In genomic region chr2:167417694-167418093, GRCm38 (mm10) we compare ENCODE assay signal across 7 mouse cellular contexts. TPM values are rescaled to one million over a fixed set of nuclear protein-coding genes. Genes with fewer than 3 reads are reported as not detected.
A peak's percentile ranks its signal among the peaks of the same experiment; 100 is the strongest.
DNase-seq lines count a peak whose midpoint lies in the region; ATAC-seq and TF ChIP-seq lines count a peak whose summit lies in the region.

No protein-coding gene starts in this region.

- DNase-seq in neural tube, embryonic 10.5 days (ENCODE audit: extremely low spot score, low spot score): peak; percentile 59
- DNase-seq in adrenal gland, postnatal 14 days: peak; percentile 87
- DNase-seq in kidney, postnatal 25 days: peak; percentile 81 to 90
- DNase-seq in lung, postnatal 36 days: peak; percentile 89
- DNase-seq in spleen, postnatal 4 days (ENCODE audit: low spot score in 2 of 2): peak; percentile 67 to 89

- no peak overlapping the region for H3K4me2 ChIP-seq in neural tube, embryonic 15.5 days

- H3K27me3 ChIP-seq in neural tube, embryonic 15.5 days (replicated peaks): no peaks in the 10 kb centered on the region

- H3K4me3 ChIP-seq in neural tube, embryonic 15.5 days (replicated peaks): no peak overlapping the region
- no peak overlapping the region for H3K4me3 ChIP-seq in embryonic fibroblast, embryonic 13.5 days (ENCODE audit: insufficient read depth, low read length)

- TF ChIP-seq CTCF in embryonic fibroblast, embryonic 13.5 days (IDR thresholded peaks at IDR 0.05; ENCODE audit: borderline replicate concordance, insufficient read depth, low read length): peak; percentile 60; the same call in 1 of the 2 replicates

- H3K9ac ChIP-seq in neural tube, embryonic 15.5 days (replicated peaks): no peak overlapping the region

- H3K36me3 ChIP-seq in neural tube, embryonic 15.5 days: no peaks in the 10 kb centered on the region

- TF ChIP-seq POLR2A in embryonic fibroblast, embryonic 13.5 days (IDR thresholded peaks at IDR 0.05; ENCODE audit: low read depth, low read length): no peak

- no peak overlapping the region for H3K27ac ChIP-seq in neural tube, embryonic 15.5 days (replicated peaks)
- H3K27ac ChIP-seq in embryonic fibroblast, embryonic 13.5 days (ENCODE audit: insufficient read depth, low read length): no peak overlapping the region

- peaks cover 15% of the 10 kb centered on the region for H3K4me1 ChIP-seq in neural tube, embryonic 15.5 days
- peaks cover 4% of the 10 kb centered on the region for H3K4me1 ChIP-seq in embryonic fibroblast, embryonic 13.5 days (ENCODE audit: control insufficient read depth, insufficient read depth, low read length)

- WGBS in neural tube, embryonic 15.5 days: 43% methylated on average over 4 of the region's 4 CpGs

- ATAC-seq in neural tube, embryonic 15.5 days (ENCODE audit: low FRiP score): no peak

- no peaks in the 10 kb centered on the region for H3K9me3 ChIP-seq in neural tube, embryonic 15.5 days (replicated peaks)

RNA-seq across cellular contexts. Expression of gene Slc9a8, which starts 3.8 kb away (rescaled TPM):
- polyA plus RNA-seq in neural tube, embryonic 15.5 days (2015; fragmentation: Nextera tagmentation; extraction: Ambion mirVana): 21.2 and 22.1 TPM in 2 replicates
- total RNA-seq in adrenal gland, postnatal 14 days (2021): 32.1 and 38.2 TPM in 2 replicates
- 32.3 and 38.0 TPM in 2 replicates for polyA plus RNA-seq in embryonic fibroblast, embryonic 13.5 days (2011; ENCODE audit: insufficient read length, low read depth, missing spikeins)
